Mouse (Mus musculus) bone marrow macrophage, adult 2 months (primary cell): ENCODE measurements around the gene Exoc5.

Experiments
- CTCF ChIP-seq: IDR thresholded peaks from 2 replicates; pipeline ENCODE4 v1.5.1; 2012; ENCODE audit warnings: low read depth, mild to moderate bottlenecking, low read length, moderate library complexity
- POLR2A ChIP-seq: IDR thresholded peaks from 2 replicates; pipeline ENCODE4 v1.6.1; 2012; ENCODE audit warnings: mild to moderate bottlenecking, low read depth, low read length, borderline replicate concordance

- no peak for TF ChIP-seq CTCF
- TF ChIP-seq POLR2A = no peak
Measured at GRCm38 (mm10) chr14:49001655-49002054, 64.8 kb downstream of the Exoc5 start.
